Mouse (Mus musculus) ES-Bruce4 (cell line): ENCODE results near the gene Rora. TPM values are rescaled to one million over a fixed set of nuclear protein-coding genes. Genes with fewer than 3 reads are reported as not detected.

Source experiments
- H3K27ac ChIP-seq: 2 replicates; pipeline ENCODE4 v1.5.1; 2012; ENCODE audit warnings: low read length, inconsistent platforms; ENCODE audit not compliant: insufficient read depth
- H3K27me3 ChIP-seq: 2 replicates; pipeline ENCODE4 v1.6.1; 2012; ENCODE audit warnings: mild to moderate bottlenecking, low read length, inconsistent platforms; ENCODE audit not compliant: control insufficient read depth, poor library complexity, insufficient read depth, severe bottlenecking
- H3K36me3 ChIP-seq: 2 replicates; pipeline ENCODE4 v1.6.1; 2012; ENCODE audit warnings: inconsistent platforms, mild to moderate bottlenecking, low read length, moderate library complexity; ENCODE audit not compliant: control insufficient read depth, poor library complexity, insufficient read depth, severe bottlenecking
- H3K4me1 ChIP-seq: one replicate; pipeline ENCODE4 v1.8.1; 2011; ENCODE audit warnings: low read length; ENCODE audit not compliant: control insufficient read depth, insufficient read depth
- H3K4me3 ChIP-seq: 2 replicates; pipeline ENCODE4 v1.5.1; 2011; ENCODE audit warnings: low read depth, mild to moderate bottlenecking, low read length
- H3K9ac ChIP-seq: 2 replicates; pipeline ENCODE4 v1.6.1; 2012; ENCODE audit warnings: low read depth, mild to moderate bottlenecking, inconsistent platforms; ENCODE audit not compliant: poor library complexity, severe bottlenecking
- H3K9me3 ChIP-seq: replicated peaks from 2 replicates; pipeline ENCODE4 v1.6.1; 2012; ENCODE audit warnings: mild to moderate bottlenecking, low read length, inconsistent platforms; ENCODE audit not compliant: control insufficient read depth, poor library complexity, insufficient read depth, severe bottlenecking
- CTCF ChIP-seq: IDR thresholded peaks from one replicate; pipeline ENCODE4 v1.8.1; 2011; ENCODE audit warnings: low read depth, low read length
- EP300 ChIP-seq: IDR thresholded peaks from 2 replicates; pipeline ENCODE4 v1.6.1; 2011; ENCODE audit warnings: low read depth, low read length; ENCODE audit not compliant: insufficient read depth
- POLR2A ChIP-seq: IDR thresholded peaks from one replicate; pipeline ENCODE4 v1.8.1; 2011; ENCODE audit warnings: low read length; ENCODE audit not compliant: insufficient read depth
- polyA plus RNA-seq: library from polyadenylated mRNA; stranded (reverse); fragments of >200 nt; gene quantifications from 2 replicates; pipeline ENCODE4 v1.2.4, GENCODE M21; 2011; ENCODE audit warnings: low read depth; ENCODE audit not compliant: missing spikeins, insufficient read depth, insufficient read length

Rora gene
- polyA plus RNA-seq, 1 experiment: 3.6 TPM

- Histone ChIP-seq H3K9me3 (peaks cover 4% of the 10 kb centered on the region; the same call in 1 of the 2 replicates), H3K36me3 (no peaks in the 10 kb centered on the region), H3K4me3 (no peak overlapping the region), H3K27ac (no peak overlapping the region), H3K4me1 (no peaks in the 10 kb centered on the region), H3K27me3 (no peaks in the 10 kb centered on the region; the same call in 1 of the 2 replicates), H3K9ac (no peak overlapping the region)
- TF ChIP-seq CTCF: no peak
- TF ChIP-seq EP300: no peak
Measured at GRCm38 (mm10) chr9:69044614-69045133, 391.1 kb downstream of the Rora start.

GRCm38 (mm10) chr9:69045908-69046307 is 392.3 kb downstream of the Rora start:
- Histone ChIP-seq H3K4me3 (no peak overlapping the region), H3K27ac (no peak overlapping the region), H3K9ac (no peak overlapping the region), H3K4me1 (no peaks in the 10 kb centered on the region), H3K9me3 (peaks cover 4% of the 10 kb centered on the region; the same call in 1 of the 2 replicates), H3K36me3 (no peaks in the 10 kb centered on the region), H3K27me3 (no peaks in the 10 kb centered on the region; the same call in 1 of the 2 replicates)
- TF ChIP-seq CTCF: no peak
- TF ChIP-seq POLR2A: no peak
- no peak for TF ChIP-seq EP300

- H3K9me3 ChIP-seq: no peaks in the 10 kb centered on the region
- no peak overlapping the region for H3K27ac ChIP-seq
- H3K36me3 ChIP-seq: no peaks in the 10 kb centered on the region
- no peak for TF ChIP-seq POLR2A
- no peak overlapping the region for H3K4me3 ChIP-seq
- H3K4me1 ChIP-seq: no peaks in the 10 kb centered on the region
- no peaks in the 10 kb centered on the region; the same call in 1 of the 2 replicates for H3K27me3 ChIP-seq
- no peak overlapping the region for H3K9ac ChIP-seq
Measured at GRCm38 (mm10) chr9:69050856-69051255, 397.3 kb downstream of the Rora start.

GRCm38 (mm10) chr9:69051890-69052289 is 398.3 kb downstream of the Rora start:
- Histone ChIP-seq H3K4me1 (no peaks in the 10 kb centered on the region), H3K9me3 (no peaks in the 10 kb centered on the region), H3K27ac (no peak overlapping the region), H3K36me3 (no peaks in the 10 kb centered on the region), H3K4me3 (no peak overlapping the region), H3K9ac (no peak overlapping the region), H3K27me3 (no peaks in the 10 kb centered on the region; the same call in 1 of the 2 replicates)
- TF ChIP-seq POLR2A: no peak
- no peak for TF ChIP-seq EP300
- no peak for TF ChIP-seq CTCF

- Histone ChIP-seq H3K9me3 (no peaks in the 10 kb centered on the region), H3K4me3 (no peak overlapping the region), H3K27me3 (no peaks in the 10 kb centered on the region), H3K9ac (no peak overlapping the region), H3K27ac (no peak overlapping the region), H3K36me3 (no peaks in the 10 kb centered on the region), H3K4me1 (no peaks in the 10 kb centered on the region)
- no peak for TF ChIP-seq POLR2A
- TF ChIP-seq CTCF: no peak
- no peak for TF ChIP-seq EP300
Measured at GRCm38 (mm10) chr9:69055302-69055701, 401.7 kb downstream of the Rora start.

- no peak overlapping the region for H3K27ac ChIP-seq
- no peaks in the 10 kb centered on the region for H3K9me3 ChIP-seq
- TF ChIP-seq CTCF: no peak
- TF ChIP-seq POLR2A: no peak
- TF ChIP-seq EP300: no peak
- no peak overlapping the region for H3K9ac ChIP-seq
- H3K4me3 ChIP-seq: no peak overlapping the region
- no peaks in the 10 kb centered on the region for H3K36me3 ChIP-seq
- no peaks in the 10 kb centered on the region for H3K27me3 ChIP-seq
- no peaks in the 10 kb centered on the region for H3K4me1 ChIP-seq
Measured at GRCm38 (mm10) chr9:69071203-69071867, 417.7 kb downstream of the Rora start.
